Mouse (Mus musculus) splenic B cell, adult 2 months (primary cell): ENCODE results near the gene Elmod1.
A peak's percentile ranks its signal among the peaks of the same experiment; 100 is the strongest.
"Not testable (repeated sequence)": the region's sequence is repeated elsewhere in the genome, so short reads cannot be mapped to it uniquely, and the experiment has no call there.

Experiments used
- DNase-seq: peaks from one replicate; pipeline ENCODE4 v3.0.0-alpha.2; 2011; ENCODE audit warnings: low read depth, low spot score
- H3K27me3 ChIP-seq: 2 replicates; pipeline ENCODE4 v1.6.1; 2012; ENCODE audit warnings: mild to moderate bottlenecking, low read length, moderate library complexity, mixed read lengths; ENCODE audit not compliant: control insufficient read depth, poor library complexity, insufficient read depth, severe bottlenecking
- H3K36me3 ChIP-seq: 2 replicates; pipeline ENCODE4 v1.6.1; 2012; ENCODE audit warnings: mild to moderate bottlenecking, low read length, moderate library complexity, mixed read lengths; ENCODE audit not compliant: control insufficient read depth, poor library complexity, insufficient read depth, severe bottlenecking

Gene Elmod1

GRCm38 (mm10) chr9:53975122-53975518 lies at the start of gene Elmod1:
Elmod1 (minus strand) TSS chr9:53975301.
- no peaks in the 10 kb centered on the region for H3K36me3 ChIP-seq
- no peak for DNase-seq
- H3K27me3 ChIP-seq: no peaks in the 10 kb centered on the region; the same call in 1 of the 2 replicates

GRCm38 (mm10) chr9:54022795-54023194 lies 47.7 kb upstream of the Elmod1 start:
- Histone ChIP-seq H3K36me3 (no peaks in the 10 kb centered on the region), H3K27me3 (no peaks in the 10 kb centered on the region)
- DNase-seq: no peak

- H3K27me3 ChIP-seq: no peaks in the 10 kb centered on the region
- no peaks in the 10 kb centered on the region for H3K36me3 ChIP-seq
- no peak for DNase-seq
Measured at GRCm38 (mm10) chr9:53994528-53994927, 19.4 kb upstream of the Elmod1 start.

GRCm38 (mm10) chr9:53992567-53992966 lies 17.5 kb upstream of the Elmod1 start:
- not testable (repeated sequence) for DNase-seq, H3K36me3 ChIP-seq, H3K27me3 ChIP-seq

GRCm38 (mm10) chr9:53990921-53991320 lies 15.8 kb upstream of the Elmod1 start:
- H3K27me3 ChIP-seq: no peaks in the 10 kb centered on the region
- DNase-seq: peak; percentile 47
- H3K36me3 ChIP-seq: no peaks in the 10 kb centered on the region

- no peak for DNase-seq
- no peaks in the 10 kb centered on the region for H3K36me3 ChIP-seq
- no peaks in the 10 kb centered on the region for H3K27me3 ChIP-seq
Measured at GRCm38 (mm10) chr9:53986972-53987371, 11.9 kb upstream of the Elmod1 start.

- peak; percentile 11 for DNase-seq
- Histone ChIP-seq H3K36me3 (no peaks in the 10 kb centered on the region), H3K27me3 (no peaks in the 10 kb centered on the region)
Measured at GRCm38 (mm10) chr9:53984868-53985267, 9.8 kb upstream of the Elmod1 start.

GRCm38 (mm10) chr9:53974328-53975121 lies 576 bp downstream of the Elmod1 start:
- Histone ChIP-seq H3K27me3 (no peaks in the 10 kb centered on the region; the same call in 1 of the 2 replicates), H3K36me3 (no peaks in the 10 kb centered on the region)
- DNase-seq: no peak

GRCm38 (mm10) chr9:53973929-53974327 lies 1.2 kb downstream of the Elmod1 start:
- no peaks in the 10 kb centered on the region for H3K36me3 ChIP-seq
- DNase-seq: no peak

GRCm38 (mm10) chr9:53973241-53973640 lies 1.9 kb downstream of the Elmod1 start:
- no peaks in the 10 kb centered on the region for H3K36me3 ChIP-seq
- no peaks in the 10 kb centered on the region; the same call in 1 of the 2 replicates for H3K27me3 ChIP-seq
- DNase-seq: no peak

More at GRCm38 (mm10) chr9:53973929-53974327, 1.2 kb downstream of the Elmod1 start:
- no peaks in the 10 kb centered on the region; the same call in 1 of the 2 replicates for H3K27me3 ChIP-seq

GRCm38 (mm10) chr9:53972358-53972757 lies 2.7 kb downstream of the Elmod1 start:
- H3K27me3 ChIP-seq: no peaks in the 10 kb centered on the region; the same call in 1 of the 2 replicates
- no peak for DNase-seq
- H3K36me3 ChIP-seq: no peaks in the 10 kb centered on the region

- no peak for DNase-seq
- H3K27me3 ChIP-seq: no peaks in the 10 kb centered on the region
- H3K36me3 ChIP-seq: no peaks in the 10 kb centered on the region
Measured at GRCm38 (mm10) chr9:53967610-53968368, 7.3 kb downstream of the Elmod1 start.

- Histone ChIP-seq H3K36me3 (no peaks in the 10 kb centered on the region), H3K27me3 (no peaks in the 10 kb centered on the region)
- no peak for DNase-seq
Measured at GRCm38 (mm10) chr9:53957021-53957420, 18.1 kb downstream of the Elmod1 start.

GRCm38 (mm10) chr9:53954853-53955252 lies 20.2 kb downstream of the Elmod1 start:
- no peak for DNase-seq
- Histone ChIP-seq H3K27me3 (no peaks in the 10 kb centered on the region), H3K36me3 (no peaks in the 10 kb centered on the region)

GRCm38 (mm10) chr9:53947463-53947862 lies 27.6 kb downstream of the Elmod1 start:
- H3K27me3 ChIP-seq: no peaks in the 10 kb centered on the region
- no peaks in the 10 kb centered on the region for H3K36me3 ChIP-seq
- DNase-seq: no peak
